Mouse (Mus musculus): ENCODE measurements around the gene Rapgef6.

- TF ChIP-seq CTCF (IDR thresholded peaks at IDR 0.05; ENCODE audit: low read depth, low read length) = no peak
- no peak for TF ChIP-seq POLR2A (IDR thresholded peaks at IDR 0.05; ENCODE audit: extremely low read depth, insufficient read depth, low read length)
These were observed 36.6 kb upstream of the Rapgef6 start for GRCm38 (mm10) chr11:54486041-54486440.
